Mouse (Mus musculus) stomach, adult 2 months (tissue): ENCODE measurements around the gene Zc3h12b. TPM values are rescaled to one million over a fixed set of nuclear protein-coding genes. Genes with fewer than 3 reads are reported as not detected.

Experiments used
- polyA plus RNA-seq: library from polyadenylated mRNA; depleted of rRNA; stranded (reverse); fragments of >200 nt; gene quantifications from 2 replicates; pipeline ENCODE4 v1.2.3, GENCODE M21; 2012; rRNA removed

Gene Zc3h12b
- 0.08 and 0.10 TPM in 2 replicates for polyA plus RNA-seq

DNA sequence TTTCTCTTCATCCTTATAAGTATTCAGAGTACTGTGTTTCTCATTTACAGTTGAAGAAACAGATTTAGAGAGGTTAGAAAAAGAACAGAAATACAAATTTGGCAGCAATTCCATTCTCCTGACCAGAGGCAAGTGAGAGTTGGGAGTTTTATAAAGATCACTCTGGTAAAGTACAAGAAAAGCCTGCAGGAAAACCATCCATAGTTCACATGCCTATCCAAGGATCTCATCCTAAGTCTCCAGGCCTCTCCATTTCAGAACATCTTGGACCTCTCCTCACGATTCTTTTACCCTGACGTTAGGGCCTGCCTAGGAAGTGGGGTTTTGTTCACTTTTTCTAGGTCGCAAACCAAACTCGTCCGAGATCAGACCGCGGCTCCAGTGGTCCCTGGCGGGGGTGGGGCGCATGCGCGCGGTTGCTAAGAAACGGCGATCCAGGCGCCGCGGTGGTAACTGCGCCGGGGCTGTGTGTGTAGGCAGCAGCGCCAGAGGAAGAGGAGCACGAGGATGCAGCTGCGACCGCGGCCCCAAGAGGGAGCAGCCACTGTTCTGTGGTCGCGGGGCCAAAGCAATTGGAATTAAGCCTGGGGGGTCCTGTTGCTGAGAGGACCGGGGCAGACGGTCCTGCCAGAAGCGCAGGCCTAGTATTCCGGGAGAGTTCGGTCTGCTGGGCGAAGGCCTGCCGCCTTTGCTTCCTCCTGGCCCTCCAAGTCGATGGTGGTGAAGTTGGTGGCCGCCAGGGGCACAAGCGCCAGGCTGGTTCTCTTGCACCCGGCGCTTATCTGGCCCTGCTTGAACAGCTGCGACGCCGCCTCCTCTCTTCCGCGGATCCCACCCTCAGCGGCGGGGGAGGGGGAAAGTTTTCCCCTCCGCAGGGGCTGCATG is at the start of gene Zc3h12b:
Gene Zc3h12b, plus strand, starts transcription at position 452 of the 885 bp plus-strand sequence.

GRCm38 (mm10) chrX:95956497-95957293 is 245.2 kb downstream of the Zc3h12b start, which contains the start of gene Las1l:
Gene Las1l (minus strand): TSS chrX:95956962.

Other genes with a start within 250 kb of the Zc3h12b start
- 0.19 and 0.35 TPM in 2 replicates for gene Asb12, start 153.7 kb upstream of the Zc3h12b start, polyA plus RNA-seq
- gene Pfn5, start 153.6 kb upstream of the Zc3h12b start, polyA plus RNA-seq = not detected in 2 replicates
- gene Zc4h2, start 53.2 kb upstream of the Zc3h12b start, polyA plus RNA-seq = 0.14 and 0.17 TPM in 2 replicates
- gene Las1l, start 245.3 kb downstream of the Zc3h12b start, polyA plus RNA-seq = 3.5 and 5.1 TPM in 2 replicates